In genomic region chr2:21205831-21206159, GRCm38 (mm10) we compare ENCODE assay signal across 8 mouse cellular contexts. TPM values are rescaled to one million over a fixed set of nuclear protein-coding genes. Genes with fewer than 3 reads are reported as not detected.
DNase-seq lines count a peak whose midpoint lies in the region; ATAC-seq and TF ChIP-seq lines count a peak whose summit lies in the region.

No protein-coding gene starts in this region.

- 0 out of 2 replicates have a peak, but pooled peaks cover 4% of the 10 kb centered on the region for H3K4me1 ChIP-seq in embryonic facial prominence, embryonic 13.5 days
- H3K4me1 ChIP-seq in intestine, postnatal 0 days (replicated peaks; ENCODE audit: control insufficient read depth, insufficient read depth, low read length): no peaks in the 10 kb centered on the region
- peaks cover 3% of the 10 kb centered on the region; the same call in 1 of the 2 replicates for H3K4me1 ChIP-seq in neural tube, embryonic 12.5 days

- no peaks in the 10 kb centered on the region for H3K27me3 ChIP-seq in embryonic facial prominence, embryonic 13.5 days
- no peaks in the 10 kb centered on the region for H3K27me3 ChIP-seq in intestine, postnatal 0 days (replicated peaks; ENCODE audit: control insufficient read depth, insufficient read depth, low read length)
- H3K27me3 ChIP-seq in neural tube, embryonic 12.5 days (replicated peaks): no peaks in the 10 kb centered on the region

- H3K4me3 ChIP-seq in left cerebral cortex, adult 2 months: peak overlapping the region; percentile 89
- peak overlapping the region; percentile 67 for H3K4me3 ChIP-seq in embryonic facial prominence, embryonic 13.5 days
- peak overlapping the region; percentile 61 for H3K4me3 ChIP-seq in intestine, postnatal 0 days (ENCODE audit: low read depth, low read length)
- peak overlapping the region; percentile 59 for H3K4me3 ChIP-seq in neural tube, embryonic 12.5 days

- no peaks in the 10 kb centered on the region for H3K36me3 ChIP-seq in embryonic facial prominence, embryonic 13.5 days
- no peaks in the 10 kb centered on the region for H3K36me3 ChIP-seq in intestine, postnatal 0 days (ENCODE audit: control insufficient read depth, insufficient read depth)
- H3K36me3 ChIP-seq in neural tube, embryonic 12.5 days: no peaks in the 10 kb centered on the region

- intact Hi-C loops in left cerebral cortex, adult 2 months (cut with DNase I): loop anchor here (5.0 kb wide), 2 partner anchors 162 to 712 kb away; partner anchors contain the start of gene Gpr158
- intact Hi-C loops in left cerebral cortex, postnatal 10 days (cut with DNase I): loop anchor here (5.0 kb wide), 1 partner anchor 702 kb away; no protein-coding TSS in a partner anchor

- under 1% methylated on average over 19 of the region's 19 CpGs for WGBS in embryonic facial prominence, embryonic 13.5 days
- WGBS in intestine, postnatal 0 days: under 1% methylated on average over 19 of the region's 19 CpGs
- 2% methylated on average over 19 of the region's 19 CpGs for WGBS in neural tube, embryonic 12.5 days

- TF ChIP-seq CTCF in left cerebral cortex, adult 2 months (IDR thresholded peaks at IDR 0.05): no peak
- TF ChIP-seq CTCF in intestine, postnatal 0 days (IDR thresholded peaks at IDR 0.05; ENCODE audit: low read depth): no peak

- H3K27ac ChIP-seq in left cerebral cortex, adult 2 months: peak overlapping the region; percentile 87
- H3K27ac ChIP-seq in embryonic facial prominence, embryonic 13.5 days: no peak overlapping the region
- H3K27ac ChIP-seq in intestine, postnatal 0 days (ENCODE audit: low read depth, low read length): no peak overlapping the region
- H3K27ac ChIP-seq in neural tube, embryonic 12.5 days: 0 out of 2 replicates have a peak overlapping the region, but pooled peaks have one; percentile 50

- no peak for DNase-seq in left cerebral cortex, adult 2 months (ENCODE audit: extremely low spot score in 1 of 2, low spot score in 2 of 2)
- DNase-seq in left cerebral cortex, postnatal 10 days (ENCODE audit: extremely low spot score in 1 of 2, low spot score in 2 of 2): no peak
- no peak for DNase-seq in thymus, postnatal 25 days
- no peak for DNase-seq in cerebellum, adult 11-12 months
- no peak for DNase-seq in c-Kit-positive CD71-positive TER-119-positive erythroid progenitor cells, embryonic 14.5 days (ENCODE audit: low spot score)

- peak; percentile 77 for ATAC-seq in embryonic facial prominence, embryonic 13.5 days (ENCODE audit: insufficient number of reproducible peaks, insufficient read depth, low FRiP score, low TSS enrichment, low read depth)
- peak; percentile 76 for ATAC-seq in intestine, postnatal 0 days
- peak; percentile 93 for ATAC-seq in neural tube, embryonic 12.5 days (ENCODE audit: low FRiP score, low read depth)

- H3K9me3 ChIP-seq in embryonic facial prominence, embryonic 13.5 days: no peaks in the 10 kb centered on the region
- no peaks in the 10 kb centered on the region for H3K9me3 ChIP-seq in intestine, postnatal 0 days (ENCODE audit: control insufficient read depth)
- no peaks in the 10 kb centered on the region for H3K9me3 ChIP-seq in neural tube, embryonic 12.5 days

- peak overlapping the region; percentile 71 for H3K4me2 ChIP-seq in embryonic facial prominence, embryonic 13.5 days
- H3K4me2 ChIP-seq in intestine, postnatal 0 days (replicated peaks; ENCODE audit: low read depth): peak overlapping the region; percentile 65
- peak overlapping the region; percentile 75 for H3K4me2 ChIP-seq in neural tube, embryonic 12.5 days (replicated peaks)

- peak overlapping the region; percentile 76 for H3K9ac ChIP-seq in embryonic facial prominence, embryonic 13.5 days
- peak overlapping the region; percentile 28; the same call in 1 of the 2 replicates for H3K9ac ChIP-seq in intestine, postnatal 0 days (ENCODE audit: low read depth, low read length)
- H3K9ac ChIP-seq in neural tube, embryonic 12.5 days: peak overlapping the region; percentile 65

RNA-seq across cellular contexts. Expression of gene Thnsl1, which starts 0.3 kb away (rescaled TPM):
- total RNA-seq in left cerebral cortex, adult 2 months (2021): 10 to 100 TPM; 19.9 to 24.2 TPM
- 10 to 100 TPM; 16.7 to 18.6 TPM for total RNA-seq in left cerebral cortex, postnatal 10 days (2021)
- 6.5 and 7.4 TPM in 2 replicates for polyA plus RNA-seq in embryonic facial prominence, embryonic 13.5 days (2015; fragmentation: Nextera tagmentation; extraction: Ambion mirVana)
- 3.3 and 3.9 TPM in 2 replicates for polyA plus RNA-seq in intestine, postnatal 0 days (2015; fragmentation: Nextera tagmentation; extraction: Ambion mirVana)
- 14.6 and 15.1 TPM in 2 replicates for polyA plus RNA-seq in neural tube, embryonic 12.5 days (2016; fragmentation: Nextera tagmentation; extraction: Ambion mirVana)

RNA-seq across cellular contexts. Expression of gene Enkur, which starts 0.6 kb away (rescaled TPM):
- 1 to 10 TPM; 3.2 to 4.2 TPM for total RNA-seq in left cerebral cortex, adult 2 months (2021)
- total RNA-seq in left cerebral cortex, postnatal 10 days (2021): 1 to 10 TPM; 3.8 to 5.5 TPM
- polyA plus RNA-seq in embryonic facial prominence, embryonic 13.5 days (2015; fragmentation: Nextera tagmentation; extraction: Ambion mirVana): 0.41 TPM in 1 of 2 replicates, not detected in the other
- polyA plus RNA-seq in intestine, postnatal 0 days (2015; fragmentation: Nextera tagmentation; extraction: Ambion mirVana): 2.8 and 3.2 TPM in 2 replicates
- 0.66 and 1.4 TPM in 2 replicates for polyA plus RNA-seq in neural tube, embryonic 12.5 days (2016; fragmentation: Nextera tagmentation; extraction: Ambion mirVana)

Comparison
In these comparisons a context has a peak if more than half of its experiments do, and no peak if none do; other contexts are left out.
1. H3K27ac ChIP-seq: peak in left cerebral cortex, adult 2 months (single experiment) and neural tube, embryonic 12.5 days (single experiment); none in embryonic facial prominence, embryonic 13.5 days (single experiment) and intestine, postnatal 0 days (single experiment).
2. Peak in every context shown above with its lines, with median percentiles within 50 percentile points of each other: H3K4me3 ChIP-seq, ATAC-seq, H3K4me2 ChIP-seq and H3K9ac ChIP-seq.